Mouse (Mus musculus) cerebellum, adult (tissue): ENCODE measurements around the gene Sept11.

Source experiments
- ATAC-seq: cut with Nextera tagmentation; 2 replicates; pipeline ENCODE4 v1.9.2; 2017; ENCODE audit warnings: mild to moderate bottlenecking, moderate library complexity, mixed read lengths; ENCODE audit not compliant: insufficient number of reproducible peaks, low FRiP score, low TSS enrichment

Gene Sept11

GRCm38 (mm10) chr5:93163541-93163940, 70.3 kb downstream of the Sept11 start:
- no peak for ATAC-seq

DNA sequence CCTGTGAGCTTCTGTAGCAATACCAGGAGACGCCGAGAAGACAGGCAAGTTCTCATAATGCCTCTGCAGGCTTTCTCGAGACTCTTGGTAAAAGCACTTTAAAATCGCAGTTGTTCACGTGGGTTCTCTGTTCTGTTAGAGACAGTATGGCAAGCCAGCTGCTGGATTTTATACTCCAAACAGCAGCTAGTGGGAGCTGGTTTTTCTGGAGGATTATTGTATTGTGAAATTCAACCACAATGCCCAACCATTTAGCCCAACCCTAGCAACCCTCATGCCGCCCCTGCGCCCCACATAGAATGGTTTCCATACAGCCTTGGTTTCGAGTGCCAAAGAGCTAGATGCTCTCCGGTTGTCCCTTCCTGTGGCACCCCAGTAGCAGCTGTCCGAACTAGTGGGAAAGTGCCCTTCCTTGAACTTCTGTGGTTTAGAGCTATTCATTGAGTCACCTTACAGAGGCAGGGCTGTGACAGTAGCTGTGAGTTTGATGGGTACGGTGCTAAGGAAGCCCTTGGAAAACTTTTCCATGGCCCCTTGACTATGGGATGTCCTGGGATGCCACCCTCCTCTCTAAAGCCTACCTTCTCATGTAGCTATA, 74.8 kb downstream of the Sept11 start:
- no peak for ATAC-seq

- ATAC-seq = no peak
These were observed 75.4 kb downstream of the Sept11 start for GRCm38 (mm10) chr5:93168654-93169053.

DNA sequence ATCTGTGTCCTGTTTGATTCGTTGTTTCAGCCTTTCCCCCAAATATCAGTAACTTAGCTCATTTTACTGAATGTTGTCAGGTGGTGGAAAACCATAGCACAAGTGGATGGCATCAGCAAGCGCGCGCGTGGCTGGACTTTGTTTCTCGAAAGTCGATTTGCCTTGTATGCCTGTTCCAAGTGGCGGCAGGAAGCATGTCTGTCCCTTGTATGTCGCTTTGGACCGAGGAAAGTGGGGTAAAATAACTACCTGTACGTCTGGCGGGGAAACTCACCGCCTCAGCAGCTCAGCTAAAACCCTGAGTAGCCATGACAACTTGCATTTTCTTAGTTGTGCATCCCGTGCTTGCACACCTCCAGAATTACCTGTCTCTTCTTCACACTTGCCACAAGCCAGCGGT, 78.2 kb downstream of the Sept11 start:
- ATAC-seq = no peak

DNA sequence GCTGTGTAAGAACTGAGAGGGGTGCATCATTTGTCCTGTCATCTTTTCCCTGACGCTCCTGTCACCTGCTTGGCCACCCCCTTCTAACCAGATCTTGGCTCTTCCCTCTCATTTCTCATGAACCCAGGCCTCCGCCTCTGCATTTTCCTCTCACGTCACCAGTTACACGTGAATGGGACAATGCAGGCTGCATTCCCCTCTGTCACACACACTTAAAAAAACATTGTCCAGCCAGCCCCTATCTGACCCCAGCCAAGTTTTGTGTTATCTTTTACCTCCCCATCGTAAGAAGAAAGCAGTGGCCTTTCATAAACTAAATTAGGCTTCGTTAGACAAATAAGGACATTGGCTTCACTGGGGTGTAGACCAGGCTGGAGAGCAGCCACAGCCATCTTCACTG, 79.3 kb downstream of the Sept11 start:
- ATAC-seq = no peak

DNA sequence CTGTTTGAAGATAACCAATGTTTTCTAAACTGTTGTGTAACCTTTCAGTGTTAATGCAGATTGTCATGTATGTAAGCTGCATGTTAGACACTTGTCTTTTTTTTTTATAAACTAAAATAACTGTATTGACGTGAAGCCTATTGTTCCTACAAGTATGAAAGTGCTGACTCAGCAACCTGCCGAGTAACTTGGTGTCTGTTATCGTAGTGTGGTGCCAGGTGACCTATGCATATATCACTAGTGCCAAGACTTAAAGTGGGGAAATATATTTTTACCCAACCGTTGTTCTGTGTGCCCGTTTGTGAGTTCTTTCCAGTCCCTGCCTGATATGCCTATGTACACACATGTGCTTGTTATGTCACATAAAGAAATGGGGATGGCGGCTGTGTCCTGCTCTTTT, 81.4 kb downstream of the Sept11 start:
- no peak for ATAC-seq

DNA sequence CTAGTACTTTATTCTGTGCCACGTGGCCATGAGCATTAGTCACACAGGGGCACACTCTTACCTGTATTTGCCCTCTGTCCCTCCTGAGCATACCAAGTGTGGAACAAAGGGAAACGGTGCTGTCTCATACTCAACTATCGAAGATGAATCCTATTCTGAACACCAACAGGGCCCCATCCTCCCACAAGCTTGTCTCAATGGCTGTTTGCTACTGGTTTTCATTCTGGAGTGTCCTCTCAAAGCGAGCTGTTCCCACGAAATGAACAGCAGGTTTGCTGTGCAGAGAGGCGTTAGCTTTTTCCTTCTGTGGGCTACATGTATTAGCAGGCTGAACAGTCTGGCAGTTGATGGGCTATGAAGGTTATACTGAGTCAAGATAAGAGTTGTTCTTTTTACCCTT, 85.4 kb downstream of the Sept11 start:
- ATAC-seq = no peak

DNA sequence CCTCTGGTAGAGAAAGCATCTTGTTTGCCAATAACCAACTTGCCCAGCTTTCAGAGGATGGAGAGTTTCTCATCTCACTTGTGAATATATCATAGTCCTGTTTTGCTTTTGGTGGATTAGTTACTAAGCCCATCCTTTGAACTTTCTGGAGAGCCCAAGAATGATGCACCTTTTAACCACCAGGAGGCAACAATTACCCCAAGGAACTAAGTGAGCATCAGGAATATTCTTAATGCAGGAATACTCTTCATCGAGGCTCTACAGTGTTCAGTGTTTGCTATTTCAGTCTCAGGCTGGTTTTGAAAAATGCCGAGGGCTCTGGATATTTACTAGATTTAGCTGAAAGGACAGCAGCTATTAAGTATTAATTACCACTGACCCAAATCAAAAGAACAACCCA, 87.0 kb downstream of the Sept11 start:
- no peak for ATAC-seq

- ATAC-seq = no peak
These were observed 90.1 kb downstream of the Sept11 start for GRCm38 (mm10) chr5:93183311-93183710.

DNA sequence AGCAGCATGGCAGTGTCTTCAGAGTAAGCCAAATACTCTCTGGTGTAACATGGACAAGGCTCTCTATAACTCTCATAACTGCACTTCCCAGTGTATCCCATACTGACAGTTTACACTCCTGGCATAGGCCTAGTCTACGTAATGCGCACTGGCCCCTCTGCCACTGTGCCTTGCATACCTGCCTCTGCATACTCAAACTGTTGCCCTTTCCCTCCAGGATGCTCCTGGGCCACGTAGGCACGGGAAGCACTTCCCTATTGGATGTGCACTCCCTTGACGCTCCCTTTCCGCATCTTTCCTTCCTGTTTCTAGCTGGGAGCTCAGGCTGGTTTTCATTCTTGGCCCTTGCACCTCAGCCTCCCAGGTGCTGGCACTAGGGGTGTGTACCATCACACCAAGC, 91.3 kb downstream of the Sept11 start:
- no peak for ATAC-seq

GRCm38 (mm10) chr5:93189607-93190006, 96.4 kb downstream of the Sept11 start:
- no peak for ATAC-seq

DNA sequence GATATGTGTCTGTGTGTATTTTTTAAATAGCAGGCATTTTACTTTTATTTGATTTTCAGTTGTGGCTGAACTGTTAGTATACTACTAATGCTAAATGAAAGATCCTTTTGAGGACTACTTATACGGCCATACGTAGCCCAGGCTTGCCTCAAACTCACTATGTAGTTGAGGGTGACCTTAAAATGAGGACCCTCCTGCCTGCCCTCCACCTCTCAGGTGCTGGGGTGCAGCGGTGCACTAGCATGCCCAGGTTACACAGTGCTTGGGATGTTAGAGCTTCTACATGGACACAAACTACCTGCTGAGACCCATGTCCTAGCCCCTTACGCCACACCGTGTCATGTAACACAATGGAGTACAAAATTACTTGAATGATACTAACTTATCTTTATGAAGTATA, 97.2 kb downstream of the Sept11 start:
- no peak for ATAC-seq

DNA sequence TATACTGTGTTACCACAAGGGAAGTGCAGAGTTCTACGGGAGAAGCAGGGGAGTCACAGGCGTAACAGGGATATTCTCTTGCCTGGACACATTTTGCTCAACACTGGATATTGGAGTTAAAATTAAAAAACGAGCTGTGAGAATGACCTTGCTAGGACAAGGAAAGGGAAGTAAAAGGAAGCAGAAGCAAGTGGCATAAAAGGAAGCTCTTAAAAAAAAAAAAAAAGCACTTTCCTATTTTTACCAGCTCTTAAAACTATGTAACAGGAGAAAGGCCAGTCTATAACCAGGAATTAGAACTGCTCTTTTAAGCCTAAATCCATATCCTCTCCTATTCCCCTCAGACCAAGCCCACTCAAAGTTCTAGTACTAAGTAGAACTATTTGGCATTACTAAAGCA, 105.0 kb downstream of the Sept11 start:
- ATAC-seq = no peak

DNA sequence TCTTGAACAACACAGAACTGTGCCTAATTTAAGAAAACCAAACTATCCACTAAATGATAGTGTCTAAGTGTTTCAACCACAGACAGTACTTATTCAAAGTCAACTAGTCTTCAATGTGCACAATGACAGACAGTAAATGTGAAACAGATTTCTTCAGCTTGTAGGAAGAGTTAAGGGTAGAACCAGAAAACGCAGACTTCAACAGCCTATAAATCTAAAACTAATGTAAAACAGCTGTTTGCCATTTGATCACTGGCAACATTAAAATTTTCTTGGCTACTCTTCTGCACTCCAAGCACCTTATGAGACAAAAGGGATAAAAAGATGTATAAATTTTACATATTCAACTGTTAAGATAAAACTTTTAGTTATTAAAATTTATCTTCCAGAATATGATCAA, 107.9 kb downstream of the Sept11 start:
- no peak for ATAC-seq

DNA sequence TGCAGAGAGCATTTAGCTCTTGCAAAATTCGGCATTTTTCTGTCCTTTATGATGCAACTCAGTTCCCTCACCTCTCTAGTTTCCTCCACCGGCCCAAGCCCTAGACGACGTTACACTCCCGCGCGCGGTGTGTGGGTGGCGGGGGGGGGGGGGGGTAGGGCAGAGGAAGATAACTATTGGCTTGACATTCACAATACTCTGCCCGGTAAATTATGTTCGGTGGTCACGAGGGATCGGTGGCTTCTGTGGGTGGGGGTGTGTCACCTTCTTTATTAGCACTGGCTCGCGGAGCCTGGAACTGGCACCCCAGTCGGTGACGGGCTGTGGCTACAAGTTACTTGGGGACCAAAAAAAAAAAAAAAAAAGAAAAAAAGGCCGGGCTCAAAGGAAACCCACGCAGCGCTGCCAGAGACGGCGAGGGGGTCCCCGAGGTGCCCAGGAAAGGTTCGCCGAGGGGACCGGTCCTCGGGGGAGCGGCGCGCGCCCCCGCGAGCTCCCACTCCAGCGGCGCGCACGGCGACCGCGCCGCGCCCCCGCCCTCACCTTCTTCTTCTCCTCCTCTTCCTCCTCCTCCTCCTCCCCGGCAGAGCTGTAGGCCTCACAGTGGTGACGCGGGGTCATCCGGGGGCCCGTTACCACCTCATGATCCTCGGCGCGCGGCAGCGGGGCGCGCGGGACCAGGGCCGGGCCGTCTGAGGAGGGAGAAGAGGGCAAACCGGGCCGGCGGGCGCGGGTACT, 112.3 kb downstream of the Sept11 start:
- peak; percentile 5 for ATAC-seq

GRCm38 (mm10) chr5:93206109-93207005, 113.1 kb downstream of the Sept11 start, which contains the start of the genes Ccni and 2010109A12Rik:
Ccni (minus strand) TSS chr5:93206495.
2010109A12Rik (plus strand) TSS chr5:93206518.
- ATAC-seq = peak; percentile 97

DNA sequence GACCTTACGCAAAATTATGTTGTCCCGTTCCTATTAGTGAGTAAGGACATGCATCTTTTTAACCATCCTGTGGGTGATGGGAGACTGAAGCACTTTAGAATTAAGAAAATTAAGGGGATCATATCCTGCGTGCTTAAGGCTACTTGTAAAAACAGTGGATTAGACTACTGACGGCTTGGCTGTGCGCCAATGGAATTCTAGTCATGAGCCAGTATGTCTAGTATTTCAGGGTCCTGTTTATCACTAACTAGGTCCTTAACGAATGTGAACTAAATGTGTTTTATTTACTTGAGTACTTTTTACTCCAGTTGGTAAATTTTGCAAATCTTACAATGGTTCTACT, 113.7 kb downstream of the Sept11 start:
- no peak; the same call in 1 of the 2 replicates for ATAC-seq

DNA sequence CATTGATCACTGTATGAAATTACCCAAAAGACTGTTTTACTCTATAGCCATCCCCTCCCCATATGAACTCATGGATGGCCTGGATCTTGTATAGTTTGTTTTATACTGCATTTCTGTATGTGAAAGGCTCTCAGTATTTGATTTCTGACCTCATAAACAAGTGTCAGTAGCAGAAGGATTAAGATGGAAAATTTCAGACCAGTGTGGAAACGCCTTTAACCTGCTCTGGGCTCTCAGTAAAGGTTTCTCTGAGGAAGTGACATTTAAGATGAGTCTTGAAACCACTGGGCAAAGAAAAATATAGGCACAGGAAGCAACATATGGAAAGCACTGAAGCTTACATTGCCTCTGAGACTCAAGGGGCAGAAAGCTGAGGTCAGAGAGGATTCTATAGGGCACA, 114.3 kb downstream of the Sept11 start:
- no peak for ATAC-seq

- ATAC-seq = no peak
These were observed 125.1 kb downstream of the Sept11 start for GRCm38 (mm10) chr5:93218375-93218774.

DNA sequence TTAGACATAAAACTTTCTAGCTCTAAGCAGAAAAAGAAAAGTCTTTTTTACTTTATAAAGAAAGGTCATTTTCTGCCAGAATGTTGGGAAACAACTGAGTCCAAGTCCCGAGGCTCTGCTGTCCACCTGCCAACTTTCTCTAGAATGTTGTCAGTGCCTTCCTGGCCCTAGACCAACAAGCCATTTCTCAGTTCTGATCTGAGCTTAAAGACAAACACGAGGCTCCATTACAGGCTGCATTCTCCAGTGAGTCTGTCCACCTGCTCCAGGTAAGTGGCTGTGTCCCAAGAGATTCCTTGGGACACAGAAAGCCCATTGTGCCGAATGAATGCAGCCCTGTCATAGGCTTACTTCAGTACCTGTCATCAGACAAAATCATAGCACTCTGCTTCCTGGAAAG, 128.4 kb downstream of the Sept11 start:
- ATAC-seq = peak; percentile 36; the same call in 1 of the 2 replicates

DNA sequence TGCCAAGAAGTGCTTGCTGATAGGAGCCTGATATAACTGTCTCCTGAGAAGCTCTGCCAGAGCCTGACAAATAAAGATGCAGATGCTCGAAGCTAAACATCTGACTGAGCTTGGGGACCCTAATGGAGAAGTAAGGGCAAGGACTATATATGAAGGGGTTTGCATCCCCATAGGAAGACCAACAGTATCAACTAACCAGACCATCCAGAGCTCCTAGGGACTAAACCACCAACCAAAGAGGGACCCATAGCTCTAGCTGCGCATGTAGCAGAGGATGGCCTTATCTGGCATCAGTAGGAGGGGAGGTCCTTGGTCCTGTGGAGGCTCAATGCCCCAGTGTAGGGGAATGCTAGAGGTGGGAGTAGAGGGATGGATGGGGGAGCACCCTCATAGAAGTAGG, 131.3 kb downstream of the Sept11 start:
- ATAC-seq = no peak
